Mouse (Mus musculus): ENCODE results near the gene Lca5l.
A peak's percentile ranks its signal among the peaks of the same experiment; 100 is the strongest.

- peak; percentile 94 for TF ChIP-seq CTCF (IDR thresholded peaks at IDR 0.05; ENCODE audit: insufficient read depth, low read length)
- TF ChIP-seq POLR2A (IDR thresholded peaks at IDR 0.05; ENCODE audit: borderline replicate concordance, extremely low read depth, low read depth, low read length): peak; percentile 71; the same call in 1 of the 2 replicates
Observed at GRCm38 (mm10) chr16:96145110-96145800, 46.8 kb downstream of the Lca5l start, which contains the start of gene Wrb.
